Mouse (Mus musculus) bone marrow macrophage, adult 2 months (primary cell): ENCODE data around the gene Rhox4a2.
"Not testable (repeated sequence)": the region's sequence is repeated elsewhere in the genome, so short reads cannot be mapped to it uniquely, and the experiment has no call there.

ENCODE experiments used
- CTCF ChIP-seq: IDR thresholded peaks from 2 replicates; pipeline ENCODE4 v1.5.1; 2012; ENCODE audit warnings: low read depth, mild to moderate bottlenecking, low read length, moderate library complexity
- POLR2A ChIP-seq: IDR thresholded peaks from 2 replicates; pipeline ENCODE4 v1.6.1; 2012; ENCODE audit warnings: mild to moderate bottlenecking, low read depth, low read length, borderline replicate concordance

GRCm38 (mm10) chrX:37432194-37432593, 41.5 kb downstream of the Rhox4a2 start, which contains the start of gene Rhox4b:
- not testable (repeated sequence) for TF ChIP-seq CTCF, POLR2A
